Mouse (Mus musculus) lung, embryonic 14.5 days (tissue): ENCODE results near the gene Zc3h12d. TPM values are rescaled to one million over a fixed set of nuclear protein-coding genes. Genes with fewer than 3 reads are reported as not detected.
"Not testable (repeated sequence)": the region's sequence is repeated elsewhere in the genome, so short reads cannot be mapped to it uniquely, and the experiment has no call there.

ENCODE experiments used
- ATAC-seq: fragments of 200-750 bp; cut with Nextera tagmentation; 2 replicates; pipeline ENCODE4 v1.8.0; 2017; ENCODE audit warnings: mild to moderate bottlenecking, moderate TSS enrichment, moderate library complexity; ENCODE audit not compliant: insufficient read depth
- DNase-seq: peaks from one replicate; pipeline ENCODE4 v3.0.0-alpha.2; 2015
- H3K27ac ChIP-seq: fragments of 300-500 bp; sonication (generic); 2 replicates; pipeline ENCODE4 v1.5.1; 2014; ENCODE audit warnings: low read depth, mild to moderate bottlenecking, moderate library complexity
- H3K27me3 ChIP-seq: fragments of 300-500 bp; sonication (generic); 2 replicates; pipeline ENCODE4 v1.6.1; 2014; ENCODE audit warnings: low read length, control low read depth; ENCODE audit not compliant: insufficient read depth
- H3K36me3 ChIP-seq: fragments of 300-500 bp; sonication (generic); 2 replicates; pipeline ENCODE4 v1.6.1; 2014; ENCODE audit warnings: control low read depth; ENCODE audit not compliant: insufficient read depth
- H3K4me1 ChIP-seq: fragments of 300-500 bp; sonication (generic); 2 replicates; pipeline ENCODE4 v1.6.1; 2014; ENCODE audit warnings: antibody characterized with exemption, control low read depth; ENCODE audit not compliant: insufficient read depth
- H3K4me2 ChIP-seq: fragments of 300-500 bp; sonication (generic); 2 replicates; pipeline ENCODE4 v1.6.1; 2014; ENCODE audit warnings: mild to moderate bottlenecking
- H3K4me3 ChIP-seq: fragments of 300-500 bp; sonication (generic); 2 replicates; pipeline ENCODE4 v1.5.1; 2014; ENCODE audit warnings: low read depth, low read length
- H3K9ac ChIP-seq: fragments of 300-500 bp; sonication (generic); 2 replicates; pipeline ENCODE4 v1.6.1; 2014
- H3K9me3 ChIP-seq: fragments of 300-500 bp; sonication (generic); 2 replicates; pipeline ENCODE4 v1.6.1; 2016; ENCODE audit warnings: low read depth, low read length, control low read depth
- CTCF ChIP-seq: IDR thresholded peaks from 2 replicates; pipeline ENCODE4 v1.5.1; 2016; ENCODE audit warnings: antibody characterized with exemption, low read depth
- WGBS: fragments of 180-500 bp; shearing (Covaris S2); extraction: QIAGEN DNeasy Blood & Tissue Kit; methylation state at CpG from one replicate; pipeline ENCODE4 v1.1.7; 2014; 5-methylcytosine and 5-hydroxymethylcytosine counted together
- polyA plus RNA-seq: library from polyadenylated mRNA; unstranded; fragments of >200 nt; fragmentation: Nextera tagmentation; extraction: Ambion mirVana; gene quantifications from 2 replicates; pipeline ENCODE4 v1.2.1, GENCODE M21; 2014

Gene Zc3h12d
- polyA plus RNA-seq, 1 experiment from 2014 or later: 0.18 TPM

- TF ChIP-seq CTCF: no peak
- Histone ChIP-seq H3K27ac (no peak overlapping the region), H3K9ac (no peak overlapping the region), H3K4me3 (no peak overlapping the region), H3K27me3 (peaks cover 25% of the 10 kb centered on the region), H3K4me2 (no peak overlapping the region), H3K36me3 (no peaks in the 10 kb centered on the region), H3K4me1 (peaks cover 6% of the 10 kb centered on the region; the same call in 1 of the 2 replicates), H3K9me3 (no peaks in the 10 kb centered on the region)
- DNase-seq (no peak), ATAC-seq (no peak)
- WGBS: 76% methylated on average over 5 of the region's 5 CpGs
Observed at GRCm38 (mm10) chr10:7871381-7872020, 39.2 kb downstream of the Zc3h12d start.

GRCm38 (mm10) chr10:7874194-7874593, 41.9 kb downstream of the Zc3h12d start:
- ATAC-seq (peak; percentile 66), DNase-seq (peak; percentile 80)
- Histone ChIP-seq H3K4me3 (no peak overlapping the region), H3K27ac (no peak overlapping the region), H3K4me2 (no peak overlapping the region), H3K9ac (no peak overlapping the region), H3K36me3 (no peaks in the 10 kb centered on the region), H3K9me3 (no peaks in the 10 kb centered on the region), H3K27me3 (peaks cover under 1% of the 10 kb centered on the region; the same call in 1 of the 2 replicates), H3K4me1 (peaks cover 6% of the 10 kb centered on the region; the same call in 1 of the 2 replicates)
- WGBS: 68% methylated on average over 7 of the region's 7 CpGs
- TF ChIP-seq CTCF: no peak

- H3K27me3 ChIP-seq, H3K4me2 ChIP-seq, H3K4me1 ChIP-seq, H3K9me3 ChIP-seq, ATAC-seq, H3K4me3 ChIP-seq, DNase-seq, H3K27ac ChIP-seq, H3K36me3 ChIP-seq, H3K9ac ChIP-seq: not testable (repeated sequence)
- 86% methylated on average over 3 of the region's 3 CpGs for WGBS
Observed at GRCm38 (mm10) chr10:7880283-7880682, 48.0 kb downstream of the Zc3h12d start.

- Histone ChIP-seq H3K27ac (no peak overlapping the region), H3K9me3 (no peaks in the 10 kb centered on the region), H3K4me3 (no peak overlapping the region), H3K27me3 (no peaks in the 10 kb centered on the region), H3K4me1 (no peaks in the 10 kb centered on the region), H3K36me3 (no peaks in the 10 kb centered on the region), H3K4me2 (no peak overlapping the region), H3K9ac (no peak overlapping the region)
- WGBS: 75% methylated on average over 3 of the region's 3 CpGs
- no peak for TF ChIP-seq CTCF
- DNase-seq: no peak
- ATAC-seq: no peak
Observed at GRCm38 (mm10) chr10:7881971-7882370, 49.7 kb downstream of the Zc3h12d start.

- Histone ChIP-seq H3K4me2 (no peak overlapping the region), H3K36me3 (no peaks in the 10 kb centered on the region), H3K27me3 (no peaks in the 10 kb centered on the region), H3K4me1 (no peaks in the 10 kb centered on the region), H3K4me3 (no peak overlapping the region), H3K27ac (no peak overlapping the region), H3K9me3 (no peaks in the 10 kb centered on the region), H3K9ac (no peak overlapping the region)
- peak; percentile 100 for TF ChIP-seq CTCF
- ATAC-seq: peak; percentile 65; the same call in 1 of the 2 replicates
- 7% methylated on average over 5 of the region's 5 CpGs for WGBS
- peak; percentile 91 for DNase-seq
Observed at GRCm38 (mm10) chr10:7883524-7883923, 51.3 kb downstream of the Zc3h12d start.

- no peak overlapping the region for H3K27ac ChIP-seq
Observed at GRCm38 (mm10) chr10:7888256-7888868, 56.1 kb downstream of the Zc3h12d start.

GRCm38 (mm10) chr10:7900719-7901627, 68.7 kb downstream of the Zc3h12d start:
- Histone ChIP-seq H3K4me1 (no peaks in the 10 kb centered on the region), H3K27ac (no peak overlapping the region), H3K36me3 (peaks cover 33% of the 10 kb centered on the region), H3K4me2 (no peak overlapping the region), H3K27me3 (no peaks in the 10 kb centered on the region), H3K9me3 (no peaks in the 10 kb centered on the region), H3K4me3 (no peak overlapping the region), H3K9ac (no peak overlapping the region)
- no peak for DNase-seq
- 88% methylated on average over 14 of the region's 14 CpGs for WGBS
- no peak for TF ChIP-seq CTCF
- no peak for ATAC-seq

More at GRCm38 (mm10) chr10:7888256-7888868, 56.1 kb downstream of the Zc3h12d start:
- no peak overlapping the region for H3K4me2 ChIP-seq
- no peaks in the 10 kb centered on the region for H3K9me3 ChIP-seq
- H3K9ac ChIP-seq: no peak overlapping the region
- WGBS: 81% methylated on average over 11 of the region's 11 CpGs
- H3K4me1 ChIP-seq: no peaks in the 10 kb centered on the region
- H3K27me3 ChIP-seq: no peaks in the 10 kb centered on the region
- ATAC-seq (no peak), DNase-seq (no peak)
- H3K36me3 ChIP-seq: no peaks in the 10 kb centered on the region
- no peak overlapping the region for H3K4me3 ChIP-seq
- no peak for TF ChIP-seq CTCF
